Mouse (Mus musculus) bone marrow macrophage, adult 2 months (primary cell): ENCODE measurements around the gene Oprm1.

Experiments used
- CTCF ChIP-seq: IDR thresholded peaks from 2 replicates; pipeline ENCODE4 v1.5.1; 2012; ENCODE audit warnings: low read depth, mild to moderate bottlenecking, low read length, moderate library complexity
- POLR2A ChIP-seq: IDR thresholded peaks from 2 replicates; pipeline ENCODE4 v1.6.1; 2012; ENCODE audit warnings: mild to moderate bottlenecking, low read depth, low read length, borderline replicate concordance

- no peak for TF ChIP-seq CTCF
- TF ChIP-seq POLR2A: no peak
These were observed 278.9 kb downstream of the Oprm1 start for GRCm38 (mm10) chr10:7037194-7037593.
